Mouse (Mus musculus) T-helper 17 cell (primary cell): ENCODE measurements at regions not wholly inside any gene's neighbourhood (a gene's known extent, or its start where the extent isn't known, plus 50 kb on each side); places are given as distances from the start of the nearest gene placed in this dataset.

Experiments used
- in situ Hi-C, 2 experiments: fragments of 300-600 bp; cut with MboI, MseI; formaldehyde crosslinking; loops; 1 replicate in 1 of 2; 2 replicates in 1 of 2; pipeline ENCODE4 v1.15.1; 2025; ENCODE audit warnings: high pct_unique_total_duplicates in 2 of 2

GRCm38 (mm10) chr2:178542032-178542431, 111.7 kb downstream of the Cdh26 start:
- in situ Hi-C loops, result no loop called here

- in situ Hi-C loops, result no loop called here
Measured at GRCm38 (mm10) chr2:178544411-178544810, 114.1 kb downstream of the Cdh26 start.

GRCm38 (mm10) chr2:178545601-178546352, 115.4 kb downstream of the Cdh26 start:
- in situ Hi-C loops, result no loop called here

GRCm38 (mm10) chr2:178546353-178546720, 116.0 kb downstream of the Cdh26 start:
- in situ Hi-C loops, result no loop called here

GRCm38 (mm10) chr2:178546888-178547287, 116.6 kb downstream of the Cdh26 start:
- in situ Hi-C loops, result no loop called here

GRCm38 (mm10) chr2:178548937-178549336, 118.6 kb downstream of the Cdh26 start:
- in situ Hi-C loops, result no loop called here

- in situ Hi-C loops, result no loop called here
Measured at GRCm38 (mm10) chr2:178553736-178554135, 123.4 kb downstream of the Cdh26 start.

GRCm38 (mm10) chr2:178555692-178556340, 125.5 kb downstream of the Cdh26 start:
- in situ Hi-C loops, result no loop called here

GRCm38 (mm10) chr2:178557934-178558333, 127.6 kb downstream of the Cdh26 start:
- in situ Hi-C loops, result no loop called here

GRCm38 (mm10) chr2:178563287-178563686, 133.0 kb downstream of the Cdh26 start:
- in situ Hi-C loops, result no loop called here

- in situ Hi-C loops, result no loop called here
Measured at GRCm38 (mm10) chr2:178565368-178565818, 135.1 kb downstream of the Cdh26 start.

GRCm38 (mm10) chr2:178567493-178567892, 137.2 kb downstream of the Cdh26 start:
- in situ Hi-C loops, result no loop called here

GRCm38 (mm10) chr2:178572301-178572700, 142.0 kb downstream of the Cdh26 start:
- in situ Hi-C loops, result loop anchor here in 1 of 2 experiments (5.0 kb wide), 1 partner anchor 95 kb away; no protein-coding TSS in a partner anchor

GRCm38 (mm10) chr2:178574859-178575258, 144.5 kb downstream of the Cdh26 start:
- in situ Hi-C loops, result loop anchor here (5.0 to 25.0 kb wide), 2 partner anchors 92 to 1812 kb away; no protein-coding TSS in a partner anchor

- in situ Hi-C loops, result loop anchor here (5.0 to 25.0 kb wide), 2 partner anchors 92 to 1812 kb away; no protein-coding TSS in a partner anchor
Measured at GRCm38 (mm10) chr2:178575403-178575802, 145.1 kb downstream of the Cdh26 start.

- in situ Hi-C loops, result loop anchor here (5.0 to 25.0 kb wide), 2 partner anchors 91 to 1811 kb away; no protein-coding TSS in a partner anchor
Measured at GRCm38 (mm10) chr2:178576067-178576466, 145.7 kb downstream of the Cdh26 start.

- in situ Hi-C loops, result loop anchor here (5.0 to 25.0 kb wide), 2 partner anchors 88 to 1808 kb away; no protein-coding TSS in a partner anchor
Measured at GRCm38 (mm10) chr2:178579571-178579970, 149.2 kb downstream of the Cdh26 start.

GRCm38 (mm10) chr2:178581306-178581705, 151.0 kb downstream of the Cdh26 start:
- in situ Hi-C loops, result loop anchor here in 1 of 2 experiments (25.0 kb wide), 1 partner anchor 1806 kb away; no protein-coding TSS in a partner anchor

- in situ Hi-C loops, result loop anchor here in 1 of 2 experiments (25.0 kb wide), 1 partner anchor 1802 kb away; no protein-coding TSS in a partner anchor
Measured at GRCm38 (mm10) chr2:178584970-178585566, 154.7 kb downstream of the Cdh26 start.

GRCm38 (mm10) chr2:178587134-178587636, 156.9 kb downstream of the Cdh26 start:
- in situ Hi-C loops, result loop anchor here in 1 of 2 experiments (25.0 kb wide), 1 partner anchor 1800 kb away; no protein-coding TSS in a partner anchor

- in situ Hi-C loops, result loop anchor here in 1 of 2 experiments (25.0 kb wide), 1 partner anchor 1794 kb away; no protein-coding TSS in a partner anchor
Measured at GRCm38 (mm10) chr2:178593743-178594142, 163.4 kb downstream of the Cdh26 start.
